Mouse (Mus musculus): ENCODE results near the gene Mt4. TPM values are rescaled to one million over a fixed set of nuclear protein-coding genes. Genes with fewer than 3 reads are reported as not detected.

The Mt4 gene
- total RNA-seq, 1 experiment, result 6.4 TPM

DNA sequence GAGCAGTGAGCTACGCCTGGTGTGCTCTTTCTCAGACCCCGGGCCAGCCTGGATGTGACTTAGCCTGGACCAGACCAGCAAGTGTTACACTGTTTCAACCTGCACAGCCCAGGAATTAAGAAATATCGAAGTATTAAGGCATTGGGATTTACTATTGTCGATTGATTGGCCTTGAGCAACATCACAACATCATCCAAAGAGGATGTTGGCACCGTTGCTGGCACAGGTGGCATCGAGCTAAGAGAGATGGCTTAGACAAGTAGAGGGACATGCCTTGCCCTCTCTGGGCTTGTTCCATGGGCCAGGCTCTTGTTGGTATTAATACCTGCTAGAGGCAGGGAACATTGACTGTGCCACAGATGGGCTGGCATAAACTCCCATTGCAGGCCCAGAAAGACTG lies 1.4 kb upstream of the Mt4 start:
- TF ChIP-seq ZC3H11A (IDR thresholded peaks at IDR 0.05; ENCODE audit: borderline replicate concordance, low read depth, low read length) (no peak), MAFK (IDR thresholded peaks at IDR 0.05; ENCODE audit: insufficient read depth, low read depth, low read length) (no peak), ZNF384 (IDR thresholded peaks at IDR 0.05; ENCODE audit: low read depth, low read length) (no peak), CHD2 (IDR thresholded peaks at IDR 0.05; ENCODE audit: low read depth, low read length) (no peak), HCFC1 (IDR thresholded peaks at IDR 0.05; ENCODE audit: borderline replicate concordance, insufficient read depth, low read length) (no peak)
- Histone ChIP-seq H3K4me3 (ENCODE audit: insufficient read depth in 1 of 2, low read depth in 1 of 2, low read length in 2 of 2, poor library complexity in 1 of 2, severe bottlenecking in 1 of 2) (no peak overlapping the region), H3K4me1 (ENCODE audit: control insufficient read depth in 2 of 2, insufficient read depth in 2 of 2, low read length in 2 of 2, poor library complexity in 1 of 2) (peaks cover 0 to 3% of the 10 kb centered on the region in 2 experiments; a peak in 1 of 4 replicates), H3K36me3 (ENCODE audit: control insufficient read depth, insufficient read depth, low read length, poor library complexity, severe bottlenecking) (no peaks in the 10 kb centered on the region), H3K27ac (ENCODE audit: insufficient read depth, low read depth, low read length, poor library complexity, severe bottlenecking) (no peak overlapping the region), H3K9me3 (ENCODE audit: control insufficient read depth, insufficient read depth, low read depth, low read length) (no peaks in the 10 kb centered on the region), H3K9ac (ENCODE audit: insufficient read depth, low read depth, low read length, poor library complexity, severe bottlenecking) (no peak overlapping the region)
- DNase-seq (ENCODE audit: low read depth, low spot score), result no peak
- in situ Hi-C loops (cut with MboI; ENCODE audit: low sequenced_read_pairs in 2 of 2, unreplicated experiment in 2 of 2), result no loop called here

DNA sequence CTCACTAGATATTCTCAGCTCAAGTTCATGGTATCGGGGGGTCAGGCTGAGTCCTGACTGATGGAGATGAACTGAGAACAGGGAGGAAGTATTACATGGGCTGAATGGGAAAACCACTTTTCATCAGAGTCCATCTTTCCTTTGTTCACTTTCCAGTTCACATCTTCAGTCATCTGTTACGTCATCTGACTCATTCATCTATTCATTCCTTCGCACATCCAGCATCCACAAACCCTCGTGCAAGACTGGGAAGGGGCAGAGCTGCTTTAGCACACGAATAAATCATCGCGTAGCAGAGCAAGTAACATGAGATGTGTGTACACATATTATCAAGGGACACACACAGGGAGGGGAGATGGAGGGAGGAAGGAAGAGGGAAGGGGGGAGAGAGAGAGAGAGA lies 805 bp upstream of the Mt4 start:
- no peaks in the 10 kb centered on the region for H3K9me3 ChIP-seq (ENCODE audit: control insufficient read depth, insufficient read depth, low read depth, low read length)
- H3K36me3 ChIP-seq (ENCODE audit: control insufficient read depth, insufficient read depth, low read length, poor library complexity, severe bottlenecking), result no peaks in the 10 kb centered on the region
- H3K27ac ChIP-seq (ENCODE audit: insufficient read depth, low read depth, low read length, poor library complexity, severe bottlenecking), result no peak overlapping the region
- H3K4me3 ChIP-seq (ENCODE audit: insufficient read depth in 1 of 2, low read depth in 1 of 2, low read length in 2 of 2, poor library complexity in 1 of 2, severe bottlenecking in 1 of 2), result no peak overlapping the region
- in situ Hi-C loops (cut with MboI; ENCODE audit: low sequenced_read_pairs in 2 of 2, unreplicated experiment in 2 of 2), result no loop called here
- no peak for DNase-seq (ENCODE audit: low read depth, low spot score)
- TF ChIP-seq ZNF384 (IDR thresholded peaks at IDR 0.05; ENCODE audit: low read depth, low read length) (no peak), CHD2 (IDR thresholded peaks at IDR 0.05; ENCODE audit: low read depth, low read length) (no peak), HCFC1 (IDR thresholded peaks at IDR 0.05; ENCODE audit: borderline replicate concordance, insufficient read depth, low read length) (no peak)
- no peak overlapping the region for H3K9ac ChIP-seq (ENCODE audit: insufficient read depth, low read depth, low read length, poor library complexity, severe bottlenecking)
- H3K4me1 ChIP-seq (ENCODE audit: control insufficient read depth in 2 of 2, insufficient read depth in 2 of 2, low read length in 2 of 2, poor library complexity in 1 of 2), result peaks cover 0 to 3% of the 10 kb centered on the region in 2 experiments; a peak in 1 of 4 replicates

DNA sequence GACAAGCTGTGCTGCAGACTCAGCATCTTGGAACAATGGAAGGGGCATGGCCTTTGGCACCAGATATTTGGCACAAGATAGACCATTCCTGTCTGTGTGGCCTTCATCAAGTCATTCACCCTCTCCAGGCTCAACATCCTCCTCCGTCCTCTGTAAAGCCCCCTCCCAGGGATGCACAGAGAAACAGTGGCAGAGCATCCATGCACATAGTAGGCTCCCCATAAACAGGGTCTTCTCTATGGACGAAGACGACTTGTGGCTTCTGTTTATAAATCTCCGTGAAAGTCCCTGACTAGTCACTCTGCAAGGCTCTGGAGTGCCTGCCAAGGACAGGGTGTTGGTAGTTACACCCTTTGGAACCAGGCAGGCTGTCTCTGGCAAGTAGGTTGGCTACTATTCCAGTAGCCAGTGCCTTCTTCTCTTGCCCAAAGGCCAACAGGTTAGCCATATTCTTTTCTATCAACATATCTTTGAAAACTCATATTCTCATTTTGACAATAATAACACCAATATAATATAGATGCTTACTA lies 3.3 kb downstream of the Mt4 start:
- Histone ChIP-seq H3K4me3 (ENCODE audit: insufficient read depth in 1 of 2, low read depth in 1 of 2, low read length in 2 of 2, poor library complexity in 1 of 2, severe bottlenecking in 1 of 2) (no peak overlapping the region), H3K36me3 (ENCODE audit: control insufficient read depth, insufficient read depth, low read length, poor library complexity, severe bottlenecking) (no peaks in the 10 kb centered on the region), H3K27ac (ENCODE audit: insufficient read depth, low read depth, low read length, poor library complexity, severe bottlenecking) (no peak overlapping the region), H3K9me3 (ENCODE audit: control insufficient read depth, insufficient read depth, low read depth, low read length) (no peaks in the 10 kb centered on the region), H3K9ac (ENCODE audit: insufficient read depth, low read depth, low read length, poor library complexity, severe bottlenecking) (no peak overlapping the region), H3K4me1 (ENCODE audit: control insufficient read depth in 2 of 2, insufficient read depth in 2 of 2, low read length in 2 of 2, poor library complexity in 1 of 2) (peaks cover 0 to 3% of the 10 kb centered on the region in 2 experiments; a peak in 1 of 4 replicates)
- in situ Hi-C loops (cut with MboI; ENCODE audit: low sequenced_read_pairs in 2 of 2, unreplicated experiment in 2 of 2), result no loop called here
- no peak for DNase-seq (ENCODE audit: low read depth, low spot score)
- TF ChIP-seq HCFC1 (IDR thresholded peaks at IDR 0.05; ENCODE audit: borderline replicate concordance, insufficient read depth, low read length), result no peak

DNA sequence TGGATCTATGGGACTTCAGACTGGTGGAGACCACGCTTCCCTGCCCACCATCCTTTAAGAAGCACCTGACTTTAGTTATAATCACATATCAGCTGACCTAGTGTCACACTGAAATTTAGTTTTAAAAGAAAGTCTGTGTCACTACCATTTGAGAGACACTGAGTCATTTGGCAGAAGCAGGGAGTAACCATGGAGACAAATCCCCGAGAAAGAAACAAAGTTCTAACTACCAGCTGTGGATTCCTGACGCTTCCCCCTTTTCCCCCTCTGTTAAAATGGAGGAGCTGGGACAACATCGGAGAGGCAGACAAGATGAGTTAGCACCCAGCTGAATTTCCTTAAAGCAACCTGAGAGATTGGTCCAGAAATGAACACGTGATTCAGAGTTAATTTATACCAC lies 11.2 kb downstream of the Mt4 start:
- DNase-seq (ENCODE audit: low read depth, low spot score), result no peak
- TF ChIP-seq ZC3H11A (IDR thresholded peaks at IDR 0.05; ENCODE audit: borderline replicate concordance, low read depth, low read length) (no peak), ZNF384 (IDR thresholded peaks at IDR 0.05; ENCODE audit: low read depth, low read length) (no peak), HCFC1 (IDR thresholded peaks at IDR 0.05; ENCODE audit: borderline replicate concordance, insufficient read depth, low read length) (no peak), MAFK (IDR thresholded peaks at IDR 0.05; ENCODE audit: insufficient read depth, low read depth, low read length) (no peak), CHD2 (IDR thresholded peaks at IDR 0.05; ENCODE audit: low read depth, low read length) (no peak)
- in situ Hi-C loops (cut with MboI; ENCODE audit: low sequenced_read_pairs in 2 of 2, unreplicated experiment in 2 of 2), result no loop called here
- H3K27ac ChIP-seq (ENCODE audit: insufficient read depth, low read depth, low read length, poor library complexity, severe bottlenecking), result no peak overlapping the region
- no peaks in the 10 kb centered on the region for H3K9me3 ChIP-seq (ENCODE audit: control insufficient read depth, insufficient read depth, low read depth, low read length)
- H3K9ac ChIP-seq (ENCODE audit: insufficient read depth, low read depth, low read length, poor library complexity, severe bottlenecking), result no peak overlapping the region
- no peaks in the 10 kb centered on the region for H3K36me3 ChIP-seq (ENCODE audit: control insufficient read depth, insufficient read depth, low read length, poor library complexity, severe bottlenecking)
- no peak overlapping the region for H3K4me3 ChIP-seq (ENCODE audit: insufficient read depth in 1 of 2, low read depth in 1 of 2, low read length in 2 of 2, poor library complexity in 1 of 2, severe bottlenecking in 1 of 2)
- peaks cover 0 to 8% of the 10 kb centered on the region in 2 experiments; a peak in 2 of 4 replicates for H3K4me1 ChIP-seq (ENCODE audit: control insufficient read depth in 2 of 2, insufficient read depth in 2 of 2, low read length in 2 of 2, poor library complexity in 1 of 2)

DNA sequence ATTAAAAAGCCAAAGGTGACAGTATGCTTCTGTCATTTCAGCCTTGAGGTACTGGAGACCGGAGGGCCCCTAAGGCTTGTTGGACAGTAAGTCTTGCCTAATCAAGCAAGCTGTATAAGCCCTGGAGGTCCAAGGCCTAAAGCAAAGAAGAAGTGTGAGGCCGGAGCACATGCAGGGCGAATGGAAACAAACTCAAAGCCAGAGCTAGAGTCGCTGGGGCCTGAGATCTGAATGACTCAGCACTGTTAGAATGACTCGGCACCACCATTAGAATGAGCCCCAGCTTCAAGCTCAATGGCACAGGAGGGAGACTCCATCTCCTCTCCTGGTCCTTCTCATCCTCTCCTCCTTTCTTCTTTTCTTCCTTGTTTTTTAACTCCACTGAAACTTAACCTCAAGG lies 13.9 kb downstream of the Mt4 start:
- TF ChIP-seq ZC3H11A (IDR thresholded peaks at IDR 0.05; ENCODE audit: borderline replicate concordance, low read depth, low read length), result no peak
- peak; percentile 87 for TF ChIP-seq MAFK (IDR thresholded peaks at IDR 0.05; ENCODE audit: insufficient read depth, low read depth, low read length)
- H3K9me3 ChIP-seq (ENCODE audit: control insufficient read depth, insufficient read depth, low read depth, low read length), result no peaks in the 10 kb centered on the region
- in situ Hi-C loops (cut with MboI; ENCODE audit: low sequenced_read_pairs in 2 of 2, unreplicated experiment in 2 of 2), result no loop called here
- H3K4me1 ChIP-seq (ENCODE audit: control insufficient read depth in 2 of 2, insufficient read depth in 2 of 2, low read length in 2 of 2, poor library complexity in 1 of 2), result peaks cover 4 to 17% of the 10 kb centered on the region in 2 experiments; a peak in 3 of 4 replicates
- H3K36me3 ChIP-seq (ENCODE audit: control insufficient read depth, insufficient read depth, low read length, poor library complexity, severe bottlenecking), result no peaks in the 10 kb centered on the region
- H3K27ac ChIP-seq (ENCODE audit: insufficient read depth, low read depth, low read length, poor library complexity, severe bottlenecking), result no peak overlapping the region
- DNase-seq (ENCODE audit: low read depth, low spot score), result no peak
- H3K4me3 ChIP-seq (ENCODE audit: insufficient read depth in 1 of 2, low read depth in 1 of 2, low read length in 2 of 2, poor library complexity in 1 of 2, severe bottlenecking in 1 of 2), result no peak overlapping the region
- H3K9ac ChIP-seq (ENCODE audit: insufficient read depth, low read depth, low read length, poor library complexity, severe bottlenecking), result no peak overlapping the region

Data from ES-E14 (cell line).